Mouse (Mus musculus): ENCODE measurements around the gene Krt24.
"Not testable (repeated sequence)": the region's sequence is repeated elsewhere in the genome, so short reads cannot be mapped to it uniquely, and the experiment has no call there.

Krt24 gene

DNA sequence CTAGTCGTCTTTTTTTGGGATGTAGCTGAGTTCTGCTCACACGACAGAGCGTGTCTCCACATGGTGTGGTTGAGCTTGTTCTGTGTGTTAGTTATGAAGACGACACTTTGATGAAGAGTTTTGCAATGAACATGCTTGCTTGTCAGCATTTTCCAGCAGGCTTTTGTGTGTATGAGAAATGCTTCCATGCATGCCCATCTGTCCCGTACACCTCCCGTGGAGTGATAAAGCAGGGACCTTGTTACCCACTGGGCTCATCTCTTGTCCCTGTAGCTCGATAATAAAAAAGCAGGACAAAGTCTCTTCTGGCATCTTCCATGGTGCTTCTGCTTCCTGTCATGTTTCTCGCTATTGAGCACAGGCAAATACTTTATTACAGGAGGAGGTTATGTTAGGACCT lies 32.4 kb downstream of the Krt24 start:
- no peak for DNase-seq (ENCODE audit: extremely low spot score)

DNA sequence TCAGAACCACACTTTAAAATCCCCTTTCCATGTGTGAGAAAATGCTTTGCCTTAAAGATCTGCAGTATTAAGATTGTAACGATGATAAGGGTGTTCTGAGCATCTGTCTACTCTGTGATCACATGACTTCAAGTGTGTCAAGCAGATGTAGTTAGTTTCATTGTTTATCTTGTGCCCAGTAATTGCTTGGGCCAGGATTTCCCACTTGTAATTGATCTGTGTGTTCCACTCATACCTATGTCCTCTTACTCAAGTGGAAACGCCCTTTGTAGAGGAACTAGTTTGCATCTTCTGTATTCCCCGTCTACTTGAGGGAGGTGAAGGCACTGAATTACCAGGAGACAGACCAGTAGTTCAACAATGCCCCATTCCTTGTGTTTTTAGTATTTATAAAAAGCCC lies 34.4 kb downstream of the Krt24 start:
- no peak for DNase-seq (ENCODE audit: extremely low spot score)

DNA sequence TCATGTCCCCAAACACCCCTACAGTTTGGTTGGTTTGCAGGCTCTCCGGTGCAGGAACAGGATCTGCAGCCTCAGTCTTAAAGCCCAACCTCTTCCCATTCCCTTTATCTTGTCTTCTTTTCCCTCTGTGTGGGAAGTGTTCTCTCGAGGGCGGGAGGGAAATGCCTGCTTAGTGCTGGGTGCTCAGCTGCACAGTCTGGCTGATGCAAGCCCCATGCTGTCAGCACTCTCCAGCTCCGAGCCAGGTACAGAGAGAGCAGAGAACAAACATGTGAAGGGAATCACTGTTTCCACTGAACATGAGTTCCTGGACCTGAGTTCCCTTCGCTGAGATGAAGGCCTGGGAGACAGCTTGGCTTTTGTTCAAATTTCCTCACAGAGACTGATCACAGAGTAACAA lies 34.8 kb downstream of the Krt24 start:
- no peak for DNase-seq (ENCODE audit: extremely low spot score)

DNA sequence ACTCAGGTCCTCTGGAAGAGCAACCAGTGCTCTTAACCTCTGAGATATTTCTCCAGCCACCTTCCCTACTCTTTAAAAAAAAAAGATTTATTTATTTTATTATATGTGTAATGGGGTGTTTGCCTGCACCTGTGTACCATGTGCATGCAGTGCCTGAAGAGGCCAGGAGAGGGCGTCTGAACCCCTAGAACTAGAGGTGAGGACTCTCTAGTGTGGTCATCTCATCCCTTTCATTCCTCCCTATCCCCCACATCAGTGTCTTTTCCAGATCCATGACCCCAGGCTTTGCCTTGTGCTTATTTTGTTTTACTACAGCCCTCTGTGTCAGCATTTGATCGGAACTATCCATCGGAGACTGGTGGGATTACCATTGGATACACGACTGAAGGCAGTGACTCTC lies 35.9 kb downstream of the Krt24 start:
- peak; percentile 15 for DNase-seq (ENCODE audit: extremely low spot score)

DNA sequence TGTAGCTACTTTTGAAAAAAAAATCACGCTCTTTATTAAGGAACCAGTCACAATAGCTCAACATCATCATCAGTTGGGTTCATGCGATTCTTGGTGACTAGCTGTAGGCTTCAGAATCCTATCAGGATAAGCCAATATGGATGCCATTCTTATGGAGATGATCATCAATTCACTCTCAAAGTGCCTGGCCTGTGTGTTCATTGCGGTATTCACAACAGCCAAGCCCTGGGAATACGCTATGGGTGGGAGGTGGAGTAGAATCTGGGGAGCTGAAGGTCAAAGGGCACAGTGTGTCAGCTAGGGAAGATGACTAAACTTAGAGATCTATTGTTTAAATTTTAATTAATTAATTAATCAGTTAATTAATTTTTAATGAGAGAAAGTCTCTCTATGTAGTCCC lies 37.1 kb downstream of the Krt24 start:
- DNase-seq (ENCODE audit: extremely low spot score): no peak

DNA sequence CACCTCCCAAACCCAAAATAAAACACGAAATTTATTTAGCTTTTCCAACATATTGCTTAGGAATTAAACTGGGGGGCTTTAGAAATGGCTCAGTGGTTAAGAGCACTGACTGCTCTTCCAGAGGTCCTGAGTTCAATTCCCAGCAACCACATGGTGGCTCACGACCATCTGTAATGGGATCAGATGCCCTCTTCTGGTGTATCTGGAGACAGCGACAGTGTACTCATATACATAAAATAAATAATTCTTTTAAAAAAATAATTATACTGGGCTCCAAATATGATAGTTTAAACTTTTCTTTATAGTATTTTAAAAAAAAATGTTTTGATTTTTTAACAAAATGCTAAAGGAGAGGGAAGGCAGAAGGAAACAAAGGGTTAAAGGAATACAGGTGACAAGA lies 40.5 kb downstream of the Krt24 start:
- DNase-seq (ENCODE audit: extremely low spot score): not testable (repeated sequence)

DNA sequence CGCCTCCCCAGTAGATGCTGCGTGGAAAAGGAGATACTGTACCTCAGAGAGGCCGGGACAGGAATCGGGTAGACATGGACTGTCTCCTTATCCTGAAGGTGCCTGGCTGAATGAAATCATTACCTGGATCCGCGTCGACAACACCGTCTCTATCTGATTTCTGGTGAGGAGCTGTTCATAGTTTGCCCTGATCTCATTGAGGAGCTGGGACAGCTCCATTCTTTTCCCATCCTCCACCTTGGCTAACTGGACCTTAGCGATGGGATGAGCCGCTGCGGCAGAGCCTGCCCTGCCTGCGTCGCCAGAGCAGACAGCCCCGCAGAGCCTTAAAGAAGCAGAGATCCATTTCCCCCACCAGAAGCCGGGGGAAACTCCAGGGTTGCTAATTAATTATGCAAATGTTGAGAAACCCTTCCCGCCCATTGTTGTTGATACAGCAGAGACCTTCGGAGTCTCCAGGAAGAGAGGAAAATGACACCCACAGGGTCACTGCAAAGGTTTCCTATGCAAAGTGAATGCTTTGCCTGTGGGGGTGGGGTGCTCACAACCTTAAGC lies 41.2 kb downstream of the Krt24 start, which contains the start of gene Krt222:
TSS of gene Krt222 (minus strand) at position 266 of the 555 bp plus-strand sequence.
- DNase-seq (ENCODE audit: extremely low spot score): peak; percentile 34

DNA sequence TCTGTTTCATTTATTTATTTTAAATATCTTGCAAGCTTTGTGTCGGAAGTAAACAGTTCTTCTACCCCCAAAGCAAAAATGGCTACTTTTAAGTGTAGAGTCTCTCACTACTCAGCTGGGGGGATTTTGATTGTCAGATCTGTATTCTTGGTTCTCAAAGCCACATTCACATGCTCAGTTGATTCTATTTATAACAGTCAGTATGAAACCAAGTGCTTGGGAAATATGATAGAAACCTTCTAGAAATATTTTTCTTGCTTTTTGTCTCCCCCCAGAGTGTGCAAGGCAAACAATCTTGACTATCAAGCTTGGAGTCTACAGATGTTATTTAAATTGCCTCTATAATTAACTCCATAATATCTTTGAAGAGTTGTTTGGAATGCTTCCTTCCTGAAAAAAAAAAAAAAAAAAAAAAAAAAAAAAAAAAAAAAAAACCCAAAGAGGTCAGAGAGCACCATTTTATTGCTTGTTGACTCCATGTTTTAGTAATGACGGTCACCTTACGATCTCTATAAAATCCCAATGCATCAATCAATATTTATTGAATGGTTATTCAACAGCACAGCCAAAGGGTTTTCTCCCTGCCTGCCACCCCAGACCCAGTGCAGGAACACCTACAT lies 41.8 kb downstream of the Krt24 start:
- DNase-seq (ENCODE audit: extremely low spot score): no peak

DNA sequence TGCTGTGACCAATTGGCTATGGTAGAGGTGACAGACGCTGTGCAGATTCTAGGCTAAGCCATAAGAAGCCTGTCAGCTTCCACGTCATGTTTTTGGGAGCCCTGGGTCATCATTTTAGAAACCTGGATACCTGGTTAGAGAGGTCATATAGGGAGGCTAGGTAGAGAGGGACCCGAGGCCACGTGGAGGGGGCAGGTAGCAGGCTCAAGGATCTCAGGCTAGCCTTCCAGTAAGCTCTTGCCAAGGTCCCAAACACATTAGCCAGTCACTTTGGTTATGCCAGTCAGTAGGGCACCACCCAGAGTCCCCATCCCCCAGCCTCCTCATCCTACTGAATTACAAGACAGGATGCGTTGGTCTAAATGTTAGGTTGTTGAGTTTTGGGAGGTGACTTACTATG lies 43.0 kb downstream of the Krt24 start:
- DNase-seq (ENCODE audit: extremely low spot score): no peak

DNA sequence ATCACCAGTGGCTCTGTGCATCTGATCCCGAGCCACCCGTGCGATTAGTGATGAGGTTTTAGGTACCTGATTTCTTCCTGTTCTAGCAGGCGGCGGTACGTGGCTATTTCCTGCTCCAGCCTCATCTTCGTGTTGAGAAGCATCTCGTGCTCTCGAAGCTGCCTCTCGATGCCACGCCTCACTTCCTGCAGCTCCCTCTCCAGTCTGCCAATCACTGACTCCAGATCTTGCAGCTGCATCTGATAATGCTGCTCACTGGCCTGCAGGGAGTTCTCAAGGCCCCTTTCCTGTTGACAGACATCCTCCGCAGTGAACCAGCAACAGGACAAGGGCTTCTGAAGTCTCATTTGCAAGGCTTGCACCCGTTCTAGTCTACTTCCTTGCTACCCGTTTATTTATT lies 46.6 kb downstream of the Krt24 start:
- no peak for DNase-seq (ENCODE audit: extremely low spot score)

DNA sequence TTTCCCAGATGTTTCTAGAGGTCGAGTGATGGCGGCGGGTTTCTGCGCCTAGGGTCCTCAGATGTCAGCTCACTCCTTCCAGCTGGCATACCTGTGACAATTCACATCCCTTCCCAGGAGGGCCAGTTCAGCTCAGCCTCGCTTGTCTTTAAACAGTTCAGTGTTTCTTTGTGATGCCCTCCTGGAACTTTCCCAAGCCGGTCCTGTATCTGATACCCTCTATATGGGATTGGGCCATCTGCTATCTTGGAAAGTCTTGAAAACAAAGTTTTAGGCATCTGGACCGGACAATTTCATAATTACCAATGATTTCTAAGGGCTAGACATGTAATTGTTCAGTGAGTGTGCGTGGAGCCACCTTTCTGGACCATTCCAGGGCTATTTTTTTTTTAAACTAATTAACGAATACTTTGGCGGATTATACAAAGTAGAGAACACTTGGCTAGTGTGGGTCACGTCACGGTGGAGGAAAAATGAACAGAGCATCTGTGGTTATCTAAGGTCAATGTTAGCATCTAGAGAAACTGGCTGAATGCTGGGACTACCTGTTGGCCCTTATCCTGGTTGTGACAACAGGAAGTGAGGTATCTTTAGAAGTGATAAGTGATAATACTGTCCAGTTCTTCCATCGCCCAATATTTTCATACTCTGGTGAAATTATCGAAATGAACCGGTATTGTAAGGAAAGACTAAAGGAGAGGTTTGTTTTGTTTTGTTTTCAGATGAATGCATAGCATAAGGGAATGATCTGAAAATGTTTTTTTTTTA lies 53.8 kb downstream of the Krt24 start:
- no peak for DNase-seq (ENCODE audit: extremely low spot score)

DNA sequence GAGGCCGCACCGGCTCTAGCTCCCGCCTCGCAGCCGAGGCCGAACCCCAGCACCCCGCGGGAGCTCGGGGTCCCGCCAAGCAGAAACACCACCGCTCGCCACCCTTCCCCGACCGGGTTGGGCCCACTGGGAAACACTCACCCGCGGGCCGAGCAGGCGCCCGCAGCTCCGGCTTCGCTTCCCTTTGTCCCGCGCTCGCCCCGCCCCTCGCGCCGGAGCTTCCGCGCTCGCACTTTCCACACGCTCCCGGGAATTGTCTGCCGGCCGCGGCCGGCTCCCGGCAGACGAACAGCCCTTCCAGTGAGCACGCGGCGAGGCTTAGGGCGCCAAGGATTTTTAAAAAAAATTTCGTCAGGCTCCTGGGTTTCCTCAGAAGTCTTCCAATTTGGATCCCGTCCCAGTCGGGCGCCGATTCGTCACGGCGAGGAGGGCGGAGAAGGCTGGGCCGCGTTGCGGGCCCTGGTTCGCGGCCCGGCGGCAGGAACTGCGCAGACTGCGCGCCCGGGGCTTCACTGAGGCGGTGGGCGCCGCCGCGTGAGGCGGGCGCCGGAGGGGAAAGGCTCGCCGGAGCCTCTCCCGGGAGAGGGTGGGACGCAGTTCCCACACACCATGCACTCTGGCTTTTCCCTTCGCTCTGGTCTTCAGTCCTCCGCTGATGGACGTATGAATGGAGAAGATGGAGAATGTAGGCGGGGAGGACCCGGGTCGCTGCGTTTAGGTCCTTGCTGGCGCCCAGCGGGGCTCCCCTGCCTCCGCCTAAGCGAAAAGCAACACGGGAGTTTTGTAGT lies 54.6 kb downstream of the Krt24 start, which contains the start of gene Smarce1:
TSS of gene Smarce1 (minus strand) at position 757 of the 788 bp plus-strand sequence.
- peak; percentile 88 for DNase-seq (ENCODE audit: extremely low spot score)

Data from embryo, embryonic 9.5 days (tissue).